Mouse (Mus musculus): ENCODE data around the gene Rora.
"Not testable (repeated sequence)": the region's sequence is repeated elsewhere in the genome, so short reads cannot be mapped to it uniquely, and the experiment has no call there.

Gene Rora

DNA sequence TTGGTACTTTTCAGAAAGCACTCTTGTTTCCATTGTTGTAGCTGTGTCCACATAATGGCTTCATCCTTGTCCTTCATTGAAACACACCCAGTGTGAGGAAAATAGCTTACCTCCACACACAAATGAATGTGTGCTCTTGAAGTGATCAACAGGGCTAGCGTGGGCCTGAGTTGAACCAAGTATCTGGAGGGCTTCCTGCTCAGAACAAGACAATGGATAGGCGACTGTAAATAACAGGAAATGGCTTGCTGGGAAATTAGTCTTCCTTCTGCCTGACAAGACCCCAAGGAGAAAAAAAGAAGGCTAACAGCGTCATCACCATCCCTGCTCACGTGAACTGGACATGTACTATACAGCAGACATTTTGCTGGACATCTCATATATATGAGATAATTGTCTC lies 374.6 kb downstream of the Rora start:
- DNase-seq, result no peak

DNA sequence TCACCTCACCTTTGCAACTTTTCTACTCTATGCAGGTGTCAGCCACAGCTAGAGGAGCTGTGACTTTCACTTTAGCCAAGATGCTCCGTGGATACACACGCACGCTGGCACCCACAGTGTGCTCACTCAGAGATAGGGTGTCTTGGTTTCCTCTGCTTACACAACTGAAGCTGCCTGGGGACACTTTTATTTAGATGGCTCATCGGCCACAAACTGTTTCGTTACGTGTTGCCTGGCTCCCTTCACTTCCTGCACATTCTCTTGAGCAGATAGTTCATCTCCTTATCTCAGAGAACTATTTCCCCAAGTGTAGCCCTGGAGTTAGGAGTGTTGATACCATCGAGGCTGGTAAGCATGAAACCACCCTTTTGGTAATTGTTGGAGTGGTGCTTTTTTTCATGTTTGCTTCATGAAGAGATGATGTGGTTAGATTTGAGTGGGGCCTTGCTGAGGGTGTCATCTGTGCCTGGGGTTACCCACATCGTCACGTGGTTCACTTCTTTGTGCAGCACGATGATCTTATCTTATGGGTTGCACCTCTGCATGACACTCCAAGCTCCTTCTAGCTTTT lies 380.8 kb downstream of the Rora start:
- DNase-seq, result no peak

DNA sequence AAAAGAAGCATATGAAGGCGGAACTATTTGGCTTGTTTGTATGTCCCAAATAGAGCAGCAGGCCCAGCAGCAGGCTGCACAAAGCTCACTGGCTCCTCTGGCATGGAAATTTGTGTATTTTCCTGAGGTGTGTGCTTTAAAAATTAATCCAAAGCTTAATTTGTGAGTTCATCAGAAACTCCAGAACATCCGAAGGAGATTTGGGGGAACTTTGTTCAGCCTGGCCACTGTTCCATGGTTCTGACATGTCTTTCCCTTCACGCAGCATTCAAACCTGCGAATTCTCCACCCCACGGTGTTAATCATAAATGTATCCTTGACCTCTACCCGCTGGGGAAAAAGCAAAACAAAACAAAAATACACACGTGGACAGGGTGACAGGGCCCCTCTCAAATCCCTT lies 381.9 kb downstream of the Rora start:
- DNase-seq, result no peak

DNA sequence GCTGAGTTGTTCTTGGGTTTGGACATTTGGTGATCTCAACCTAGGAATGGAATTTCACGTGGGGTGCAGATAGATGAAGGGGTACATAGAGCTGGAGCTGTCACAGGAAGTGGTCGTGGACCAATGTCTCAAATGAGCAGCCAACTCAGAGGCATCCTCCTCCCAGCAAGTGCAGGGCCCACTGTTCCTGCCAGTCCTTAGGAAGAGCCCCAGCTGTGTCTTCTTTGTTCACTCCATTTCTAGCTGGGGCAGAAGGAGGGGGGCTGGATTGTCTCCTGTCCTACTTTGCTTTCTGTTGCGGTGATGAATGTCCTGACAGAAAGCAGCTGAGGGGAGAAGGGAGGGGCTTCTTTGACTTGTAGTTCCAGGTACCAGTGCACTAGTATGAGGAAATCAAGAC lies 382.7 kb downstream of the Rora start:
- DNase-seq, result no peak

DNA sequence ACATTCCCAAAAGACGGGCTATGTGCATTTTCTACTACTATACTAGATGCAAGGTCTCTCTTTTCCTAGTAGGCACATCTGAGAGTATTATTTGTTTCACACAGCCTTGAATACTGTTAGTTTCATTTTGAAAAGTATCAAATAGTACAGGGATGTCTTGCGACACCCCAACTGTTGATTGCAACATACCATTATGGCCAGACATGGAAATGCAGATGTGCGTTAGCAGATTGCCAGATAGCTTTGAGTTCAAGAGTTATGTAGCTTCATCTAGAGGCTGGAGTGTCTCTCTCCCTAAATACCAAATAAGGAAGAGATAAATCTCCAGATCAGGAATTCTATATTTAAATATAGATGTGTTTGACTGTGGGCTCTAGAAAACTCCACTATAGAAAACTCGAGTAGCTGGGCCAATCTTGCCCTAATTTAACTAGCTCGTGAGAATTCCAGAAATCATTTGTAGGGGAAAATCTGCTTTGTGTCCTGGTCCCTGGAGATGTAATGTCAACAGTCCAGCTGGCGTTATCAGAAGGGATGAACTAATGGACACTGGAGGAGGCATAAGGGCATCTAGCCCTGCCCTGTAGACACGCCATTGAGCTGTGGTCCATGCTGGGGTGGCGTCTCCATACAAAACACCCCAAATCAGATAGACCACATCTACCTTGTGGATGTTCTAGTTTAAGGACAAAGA lies 390.5 kb downstream of the Rora start:
- no peak for DNase-seq

DNA sequence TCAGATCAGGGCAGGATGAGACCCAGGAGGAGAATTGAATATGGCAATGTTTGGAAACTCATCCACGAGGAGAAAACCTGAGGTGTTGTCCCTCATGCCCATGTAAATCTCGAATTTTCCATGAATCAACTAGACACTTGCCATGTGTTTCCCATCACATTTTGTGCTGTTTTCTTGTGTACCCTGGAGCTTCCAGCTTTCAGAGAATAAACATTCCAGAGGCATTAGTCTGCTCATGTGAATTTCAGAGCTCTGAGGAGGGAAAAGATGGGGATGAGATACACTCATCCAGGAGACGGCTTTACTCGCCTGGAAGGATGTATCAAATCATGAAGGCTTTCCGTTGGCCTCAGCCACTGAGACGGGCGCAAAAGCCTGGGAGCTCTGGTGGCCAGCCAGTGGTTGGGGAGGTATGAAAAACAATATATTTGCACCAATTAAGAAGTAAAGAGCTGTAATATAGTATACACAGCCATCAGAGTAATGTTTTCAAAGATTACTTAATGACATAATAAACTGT lies 391.1 kb downstream of the Rora start:
- DNase-seq, result no peak

DNA sequence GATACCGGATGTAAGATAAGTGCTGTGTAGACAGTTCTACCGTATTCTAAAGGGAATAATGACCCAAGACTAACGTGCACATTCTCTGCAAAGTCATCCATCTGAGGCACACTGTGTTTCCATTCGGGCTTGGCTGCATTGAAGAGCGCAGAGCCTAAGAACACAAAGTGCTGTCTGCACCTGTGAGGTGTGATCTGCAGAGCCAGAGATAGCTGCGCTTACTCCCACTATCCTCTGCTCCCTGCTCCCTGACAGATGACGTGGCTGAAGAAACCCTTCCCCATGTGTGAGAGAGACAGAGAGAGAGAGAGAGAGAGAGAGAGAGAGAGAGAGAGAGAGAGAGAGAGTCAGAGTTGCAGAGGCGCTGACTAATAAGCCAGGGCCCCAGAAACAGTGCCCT lies 392.3 kb downstream of the Rora start:
- no peak for DNase-seq

DNA sequence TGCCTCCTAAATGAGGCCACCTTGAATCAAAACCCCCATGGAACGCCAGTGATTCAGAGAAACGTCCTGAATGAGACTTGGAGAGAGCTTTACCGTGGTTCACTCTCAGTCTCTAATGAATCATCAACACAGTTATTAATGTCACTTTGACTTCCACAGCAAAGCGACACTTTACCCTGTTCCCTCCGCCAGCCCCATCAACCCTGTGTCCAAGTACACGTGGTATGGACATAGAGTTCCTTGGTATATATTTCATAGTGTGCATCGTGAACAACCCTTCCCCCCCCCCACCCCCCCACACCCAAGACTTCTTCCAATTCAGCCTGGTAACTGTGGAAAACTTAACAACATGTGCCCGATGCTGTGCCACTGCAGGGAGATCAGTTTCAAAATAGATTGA lies 397.3 kb downstream of the Rora start:
- no peak for DNase-seq

DNA sequence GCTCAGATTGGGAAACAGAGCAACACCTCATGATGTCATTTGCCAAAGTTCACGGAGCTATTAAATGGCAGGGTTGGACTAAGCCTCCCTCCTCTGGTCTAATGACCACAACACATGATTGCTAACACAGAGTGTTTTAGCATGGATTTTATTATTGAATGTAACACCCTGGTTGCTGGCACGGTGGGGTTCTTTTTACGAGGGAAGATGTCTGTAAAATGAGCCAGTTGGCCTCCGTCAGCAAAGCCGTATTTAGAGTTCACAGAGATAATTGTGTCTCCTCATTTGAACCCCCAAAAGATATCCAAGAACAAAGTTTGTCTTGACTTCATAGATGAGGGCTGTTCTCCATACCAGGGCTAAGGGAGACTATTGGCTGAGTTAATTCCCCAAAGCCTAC lies 398.3 kb downstream of the Rora start:
- no peak for DNase-seq

DNA sequence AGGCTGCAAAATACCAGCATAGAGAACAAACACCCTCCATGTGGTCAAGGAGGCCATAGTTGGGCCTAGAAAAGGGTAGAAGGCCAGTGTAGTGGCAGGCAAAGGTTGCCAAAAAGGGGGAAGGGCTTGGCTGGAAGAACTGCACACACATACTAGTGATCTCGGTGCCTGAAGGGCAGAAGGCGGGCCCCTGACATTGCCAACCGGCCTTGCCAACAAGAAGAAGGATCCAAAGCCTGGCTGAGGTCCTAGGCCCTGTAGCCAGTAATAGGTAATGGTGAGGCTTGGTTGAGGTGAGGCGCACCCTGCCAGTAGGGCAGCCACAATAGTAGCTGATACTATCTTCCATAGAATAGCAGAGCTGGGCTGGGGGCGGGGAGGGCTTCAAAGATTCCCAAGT lies 401.7 kb downstream of the Rora start:
- peak; percentile 54 for DNase-seq

DNA sequence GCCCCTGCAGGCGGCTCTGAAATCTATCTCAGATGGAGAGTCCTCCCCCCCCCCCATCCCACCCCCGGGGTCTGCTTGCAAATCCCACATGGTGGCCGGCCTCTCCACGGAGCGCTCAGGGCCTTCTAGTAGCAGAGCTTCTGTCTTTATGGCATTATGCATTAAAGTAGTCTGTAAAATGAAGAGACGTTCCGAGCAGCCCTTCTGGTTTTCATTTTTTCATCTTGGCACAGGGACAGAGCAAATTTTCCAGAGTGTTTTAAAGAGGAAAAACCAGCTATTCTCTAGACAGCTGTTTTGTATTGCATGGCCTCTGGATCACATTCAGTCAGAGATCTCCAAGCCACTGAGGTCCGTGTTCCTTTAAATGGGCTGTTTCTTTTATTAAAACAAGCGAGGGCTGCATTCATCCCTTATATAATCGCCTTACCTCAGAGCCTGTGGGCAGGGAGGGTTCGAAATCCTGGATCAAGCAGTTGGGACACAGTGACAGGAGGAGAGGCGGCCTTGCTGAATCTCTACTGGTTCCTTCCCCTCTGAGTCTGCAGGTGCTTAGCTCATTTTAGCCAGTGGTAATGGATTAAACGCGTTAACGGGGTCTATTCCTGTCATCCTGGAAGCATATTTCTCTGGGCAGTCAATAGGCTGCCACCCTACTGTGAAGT lies 417.7 kb downstream of the Rora start:
- peak; percentile 31 for DNase-seq

DNA sequence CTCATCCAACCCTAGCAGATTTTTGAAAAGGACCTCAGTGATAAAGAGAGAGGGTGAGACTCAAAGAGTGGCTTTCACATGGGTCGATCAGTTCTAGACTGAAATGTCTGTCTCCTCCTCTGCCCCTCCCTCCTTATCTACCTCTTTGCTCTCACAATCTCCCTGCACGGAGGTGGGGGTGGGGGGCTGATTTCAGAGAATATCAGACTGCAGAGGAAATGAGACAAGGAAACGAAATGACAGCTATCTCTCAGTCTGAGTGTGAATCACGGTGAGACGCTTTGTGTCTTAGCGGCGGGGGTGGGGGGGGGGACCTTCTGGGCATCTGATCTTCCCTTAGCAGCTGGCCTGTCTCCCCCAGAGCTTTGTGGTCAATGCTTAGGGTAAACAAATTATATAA lies 419.7 kb downstream of the Rora start:
- DNase-seq, result no peak

DNA sequence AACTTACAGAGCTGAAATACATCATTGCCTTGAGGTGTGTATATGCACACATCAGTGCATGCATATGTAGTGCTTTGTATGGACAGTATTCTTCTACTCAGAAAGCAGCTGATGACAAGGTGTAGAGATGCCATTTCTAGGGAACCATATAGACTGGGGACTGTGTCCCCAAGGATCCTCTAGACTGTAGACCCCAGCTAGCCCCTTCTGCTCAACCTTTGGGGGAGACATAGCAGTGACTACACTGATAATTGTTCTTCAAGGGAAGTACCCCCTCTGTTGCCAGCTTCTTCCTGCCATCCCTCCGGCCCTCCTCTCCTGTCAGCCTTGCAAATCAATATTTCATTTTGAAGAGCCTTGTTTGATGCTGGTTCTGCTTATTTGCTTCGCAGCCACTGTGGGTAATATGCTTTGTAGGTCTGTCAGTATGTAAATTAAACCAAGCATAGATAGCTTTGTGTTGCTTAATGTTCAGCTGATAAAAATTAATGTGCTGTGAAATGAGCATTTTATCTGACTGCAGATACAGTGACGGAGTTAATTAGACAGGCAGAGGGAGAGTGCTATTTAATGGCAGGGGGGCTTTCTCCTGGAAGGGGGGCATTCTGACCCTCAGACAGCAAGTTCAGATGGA lies 430.6 kb downstream of the Rora start:
- no peak for DNase-seq

DNA sequence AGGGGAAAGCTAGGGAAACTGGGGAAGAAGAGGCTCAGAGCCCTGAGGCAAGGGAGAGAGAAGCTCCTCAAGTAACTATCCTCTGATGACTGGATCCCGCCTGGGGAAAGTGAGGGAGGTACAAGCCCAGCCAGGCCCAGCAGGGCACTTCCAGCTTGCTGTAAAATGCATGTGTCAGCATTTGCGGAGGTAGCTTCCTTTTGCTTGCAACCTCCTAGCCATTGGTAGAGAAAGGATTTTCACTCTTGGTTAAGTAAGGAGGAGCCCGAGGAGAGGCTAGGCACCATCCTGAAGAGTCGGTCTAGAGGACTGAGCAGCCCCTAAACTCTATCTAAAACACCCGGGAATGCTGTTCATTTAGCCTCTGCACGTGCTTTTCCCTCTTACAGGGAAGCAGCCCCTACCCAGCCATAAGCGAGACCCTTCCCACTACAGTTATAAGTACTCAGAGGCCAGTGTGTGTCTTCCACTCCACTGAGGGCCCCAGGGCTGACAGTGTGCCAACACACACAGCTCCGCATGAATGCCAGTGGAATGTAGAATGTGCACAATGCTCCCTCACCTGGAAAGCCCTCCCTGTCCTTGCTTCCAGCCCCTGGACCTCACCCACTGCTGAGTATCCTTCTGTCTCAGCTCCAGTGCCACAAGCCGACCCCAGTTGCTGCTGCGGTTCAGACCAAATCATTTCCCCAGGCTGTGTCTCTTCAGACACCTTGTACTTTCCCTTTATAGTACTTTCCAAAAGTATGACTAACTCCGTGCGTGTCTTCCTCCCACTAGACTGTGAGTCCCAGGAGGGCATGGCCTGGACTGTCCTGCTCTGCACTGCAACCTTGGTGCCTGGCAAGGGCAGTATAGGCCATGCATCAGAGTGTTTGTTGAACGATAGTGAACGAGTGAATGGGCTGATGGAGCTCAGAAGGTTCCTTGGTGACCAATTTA lies 431.4 kb downstream of the Rora start:
- peak; percentile 24 for DNase-seq

DNA sequence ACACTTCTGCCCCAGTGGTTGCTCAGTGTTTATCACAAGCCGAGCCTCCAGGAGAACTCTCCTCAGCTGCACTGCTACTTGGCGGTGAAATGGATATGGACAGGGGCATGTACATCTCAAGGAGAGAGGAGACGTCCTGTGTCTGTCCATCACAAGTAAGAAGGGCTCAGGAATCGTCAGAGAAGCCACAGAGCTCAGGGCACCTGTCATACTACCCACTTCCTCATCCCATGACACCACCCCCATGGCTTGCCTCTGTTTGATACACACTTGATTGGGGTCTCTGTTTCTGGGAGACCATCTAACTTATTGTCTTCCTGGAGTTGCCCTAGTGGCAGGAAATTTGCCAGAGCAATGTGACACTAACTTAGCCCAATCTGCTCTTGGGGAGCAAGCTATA lies 433.3 kb downstream of the Rora start:
- DNase-seq, result no peak

DNA sequence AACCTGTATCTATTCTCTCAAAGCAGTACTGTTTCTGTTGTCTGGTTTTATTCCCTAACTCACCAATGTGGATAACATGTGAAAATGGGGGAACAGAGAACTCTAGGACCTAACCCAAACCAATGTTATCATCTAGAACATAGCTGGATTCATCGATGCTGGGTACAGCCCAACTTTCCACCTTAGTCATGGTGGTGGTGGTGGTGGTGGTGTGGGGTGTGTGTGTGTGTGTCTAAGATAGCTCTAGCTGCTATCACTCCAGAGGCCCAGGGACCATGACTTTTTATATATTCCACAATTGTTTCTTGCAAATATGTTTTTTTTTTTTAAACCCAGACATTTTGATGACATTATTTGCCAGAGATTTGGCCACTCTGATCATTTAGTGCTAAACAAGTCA lies 433.7 kb downstream of the Rora start:
- no peak for DNase-seq

DNA sequence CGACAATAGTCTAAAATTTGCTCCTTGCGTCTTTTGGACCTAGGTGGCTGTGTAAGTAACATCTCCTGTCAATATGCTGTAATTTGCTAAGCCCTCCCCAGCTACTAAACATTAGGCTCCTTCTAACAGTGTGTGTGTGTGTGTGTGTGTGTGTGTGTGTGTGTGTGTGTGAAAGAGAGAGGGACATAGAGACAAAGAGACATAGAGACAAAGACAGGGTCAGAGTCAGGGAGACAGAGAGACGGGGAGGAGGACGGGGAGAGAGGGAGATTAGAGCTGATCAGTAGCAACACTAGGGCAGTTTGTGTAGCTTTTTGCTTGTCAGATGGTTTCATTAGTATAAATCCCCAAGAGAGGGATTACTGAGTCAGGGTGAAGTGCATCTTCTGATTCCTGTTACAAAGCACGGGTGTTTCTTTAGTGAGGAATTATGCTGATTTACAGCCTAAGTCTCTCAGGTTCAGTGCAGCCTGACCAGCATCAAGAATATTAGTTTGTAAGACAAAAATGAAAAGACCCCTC lies 437.2 kb downstream of the Rora start:
- DNase-seq, result no peak

DNA sequence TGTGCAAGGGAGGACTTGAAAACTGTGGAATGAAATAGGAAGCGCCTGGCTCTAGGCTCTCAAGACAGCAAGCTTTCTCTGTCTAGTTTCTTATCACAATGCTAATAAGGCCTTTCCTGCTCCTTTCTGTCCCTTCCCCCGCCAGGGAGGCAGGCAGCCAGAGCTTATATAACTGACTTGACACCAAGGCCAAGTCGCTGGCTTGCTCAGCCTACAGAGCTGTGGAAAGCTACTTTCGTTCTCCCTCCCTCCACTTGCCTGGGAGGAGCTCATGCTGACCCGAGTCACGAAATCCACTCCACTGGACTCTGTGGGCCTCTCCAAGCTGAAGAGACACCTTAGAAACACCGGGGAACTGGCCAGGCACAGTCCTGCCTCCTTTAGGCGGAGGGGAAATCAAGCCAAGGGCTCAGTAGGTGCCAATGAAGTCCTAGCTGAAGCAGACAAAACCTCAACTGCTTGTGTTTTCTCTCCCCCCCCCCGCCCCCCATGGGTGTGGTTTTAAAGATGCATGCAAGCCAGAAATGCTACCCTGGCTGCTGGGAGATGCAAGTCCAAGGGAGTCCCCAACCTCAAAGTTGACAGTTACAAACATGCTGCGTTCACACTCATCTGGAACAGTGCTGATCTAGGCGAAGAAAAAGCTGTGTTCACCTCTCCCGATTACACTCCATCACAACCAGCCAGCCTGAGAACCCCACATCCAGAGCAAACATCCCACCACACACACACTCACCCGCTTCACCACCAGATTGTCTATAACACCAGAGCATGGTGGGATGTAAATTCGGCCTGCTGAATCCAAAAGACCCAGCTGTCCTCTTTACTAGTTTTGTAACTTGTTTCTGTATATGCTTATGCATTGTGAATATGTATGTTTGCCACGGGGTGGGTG lies 438.8 kb downstream of the Rora start:
- DNase-seq, result peak; percentile 92

DNA sequence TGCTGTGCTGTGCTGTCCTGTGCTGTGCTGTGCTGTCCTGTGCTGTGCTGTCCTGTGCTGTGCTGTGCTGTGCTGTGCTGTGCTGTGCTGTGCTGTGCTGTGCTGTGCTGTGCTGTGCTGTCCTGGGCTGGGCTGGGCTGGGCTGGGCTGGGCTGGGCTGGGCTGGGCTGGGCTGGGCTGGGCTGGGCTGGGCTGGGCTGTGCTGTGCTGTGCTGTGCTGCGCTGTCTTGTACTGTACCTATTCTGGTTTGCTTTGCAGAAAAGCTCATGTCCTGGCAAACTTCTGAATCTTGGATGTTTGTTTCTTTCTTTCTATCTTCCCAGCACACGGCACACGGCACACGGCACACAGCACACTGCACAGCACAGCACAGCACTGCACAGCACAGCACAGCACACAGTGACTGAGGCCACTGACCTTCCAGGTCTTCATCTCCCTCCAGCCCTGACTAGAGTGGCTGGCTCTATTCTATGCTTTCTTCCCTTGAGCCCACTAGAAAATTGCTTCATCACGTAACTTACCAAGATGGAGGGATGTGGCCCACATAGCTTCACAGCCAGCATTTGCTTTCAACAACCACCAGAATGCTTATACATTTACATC lies 446.7 kb downstream of the Rora start:
- not testable (repeated sequence) for DNase-seq

DNA sequence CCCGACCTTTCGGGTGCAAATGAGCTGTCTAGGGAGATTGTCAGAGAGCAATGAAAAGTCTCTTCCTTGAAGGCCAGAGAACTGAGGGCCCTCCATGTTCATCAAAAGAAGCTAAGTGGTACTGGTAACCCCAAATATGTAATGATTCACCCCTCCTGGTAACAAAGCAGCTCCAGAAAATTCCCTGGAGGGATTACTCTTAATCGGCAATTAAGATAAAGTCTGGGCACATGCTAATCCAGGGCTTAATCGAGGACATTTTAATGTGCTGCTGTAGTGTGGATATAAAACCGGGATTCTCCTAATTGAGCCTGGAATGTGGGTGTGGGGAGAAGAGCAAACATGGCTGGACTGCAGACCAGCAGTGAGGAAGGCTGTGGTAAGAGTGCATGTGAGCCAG lies 450.7 kb downstream of the Rora start:
- DNase-seq, result no peak

Data from cerebellum, adult 11 months (tissue).